In the genomic region with DNA sequence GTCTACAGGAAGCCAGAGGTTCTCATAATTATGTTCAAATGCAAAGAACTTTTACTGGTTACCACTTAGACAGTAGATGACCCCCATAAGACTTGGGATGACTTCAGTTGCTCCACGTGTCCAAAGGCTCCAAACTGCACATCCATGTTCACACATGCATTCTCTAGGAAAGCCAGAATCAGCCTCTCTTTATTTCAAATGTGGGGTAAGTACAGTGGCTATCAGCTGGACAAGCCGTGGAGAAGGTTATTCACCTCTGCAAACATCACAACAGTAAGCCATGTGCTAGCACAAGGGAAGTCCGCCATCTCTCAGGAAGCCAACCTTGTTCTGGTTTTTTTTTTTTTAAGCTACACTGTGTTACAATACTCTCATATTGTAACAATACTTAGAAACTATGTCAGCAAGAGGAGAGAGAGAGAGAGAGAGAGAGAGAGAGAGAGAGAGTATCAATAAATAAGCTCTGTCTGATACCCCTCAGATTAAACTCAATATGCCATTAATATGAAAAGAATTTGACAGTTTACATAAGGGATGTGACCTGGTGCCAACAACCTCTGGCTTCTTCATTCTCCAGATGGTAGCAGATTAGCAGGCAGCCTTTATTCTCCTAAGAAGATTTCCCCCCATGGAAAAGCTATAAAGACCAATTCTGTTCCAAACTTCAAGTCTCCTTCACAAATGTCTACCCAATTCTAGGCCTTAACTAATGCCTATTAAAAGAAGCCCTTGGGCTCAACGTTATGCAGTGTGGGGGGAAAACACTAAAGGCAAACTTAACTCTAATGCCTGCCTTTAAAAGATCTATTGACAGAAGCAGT, we compare ENCODE assay signal across 25 mouse cellular contexts.
DNase-seq lines count a peak whose midpoint lies in the region; ATAC-seq and TF ChIP-seq lines count a peak whose summit lies in the region.
"Had no signal": no experiment of that assay in that cellular context is flagged by ENCODE, and none has a peak within 500 bp of the region (broad histone marks: within the 10 kb centered on the region; RNA-seq: fewer than 3 reads in every experiment).

No protein-coding gene starts in this region.

- no peak overlapping the region for H3K4me3 ChIP-seq in forebrain, embryonic 14.5 days (ENCODE audit: low read depth, low read length)
- no peak overlapping the region for H3K4me3 ChIP-seq in forebrain, embryonic 10.5 days
- no peak overlapping the region for H3K4me3 ChIP-seq in midbrain, embryonic 11.5 days (ENCODE audit: low read depth, low read length)
- no peak overlapping the region for H3K4me3 ChIP-seq in midbrain, postnatal 0 days (ENCODE audit: low read depth, low read length)
- no peak overlapping the region for H3K4me3 ChIP-seq in midbrain, embryonic 15.5 days
- H3K4me3 ChIP-seq: embryonic facial prominence, embryonic 12.5 days; embryonic facial prominence, embryonic 15.5 days; forebrain, embryonic 12.5 days; heart, embryonic 13.5 days had no signal

- H3K36me3 ChIP-seq in forebrain, embryonic 14.5 days (ENCODE audit: control insufficient read depth, insufficient read depth, low read length), result no peaks in the 10 kb centered on the region
- no peaks in the 10 kb centered on the region for H3K36me3 ChIP-seq in forebrain, embryonic 10.5 days (replicated peaks)
- H3K36me3 ChIP-seq in midbrain, embryonic 11.5 days (ENCODE audit: control insufficient read depth, insufficient read depth, low read length), result no peaks in the 10 kb centered on the region
- no peaks in the 10 kb centered on the region for H3K36me3 ChIP-seq in midbrain, postnatal 0 days (ENCODE audit: insufficient read depth, low read length)
- H3K36me3 ChIP-seq in midbrain, embryonic 15.5 days (replicated peaks), result no peaks in the 10 kb centered on the region
- H3K36me3 ChIP-seq: embryonic facial prominence, embryonic 12.5 days; embryonic facial prominence, embryonic 15.5 days; forebrain, embryonic 12.5 days; heart, embryonic 13.5 days had no signal

- 46% methylated on average over 4 of the region's 4 CpGs for WGBS in forebrain, embryonic 14.5 days
- 53% methylated on average over 4 of the region's 4 CpGs for WGBS in forebrain, embryonic 10.5 days
- WGBS in midbrain, embryonic 11.5 days, result 23% methylated on average over 4 of the region's 4 CpGs
- 37% methylated on average over 4 of the region's 4 CpGs for WGBS in midbrain, postnatal 0 days
- WGBS in midbrain, embryonic 15.5 days, result 27% methylated on average over 4 of the region's 4 CpGs

- peak; percentile 21 for DNase-seq in forebrain, embryonic 14.5 days (ENCODE audit: low spot score)
- DNase-seq in forebrain, embryonic 10.5 days (ENCODE audit: extremely low spot score, low spot score), result no peak
- DNase-seq in midbrain, embryonic 11.5 days (ENCODE audit: low spot score, missing footprints), result peak; percentile 93
- DNase-seq in midbrain, postnatal 0 days (ENCODE audit: low spot score), result no peak
- peak; percentile 29 for DNase-seq in NIH3T3 (ENCODE audit: low read depth)
- DNase-seq in Muller cell, postnatal 12 days (ENCODE audit: inconsistent ontology term), result no peak
- DNase-seq: adrenal gland, adult 2 months; adrenal gland, postnatal 14 days; cerebellum, adult 11 months; cerebellum, adult 2 months; cerebellum, adult 9-11 months; cerebellum, postnatal 25 days; gastrocnemius, postnatal 14 days; heart, adult 18-20 months; heart, postnatal 14 days; heart, postnatal 4 days had no signal

- H3K4me1 ChIP-seq in forebrain, embryonic 14.5 days (ENCODE audit: control insufficient read depth, insufficient read depth, low read length), result peaks cover 24% of the 10 kb centered on the region
- H3K4me1 ChIP-seq in forebrain, embryonic 10.5 days, result peaks cover 84% of the 10 kb centered on the region
- H3K4me1 ChIP-seq in midbrain, embryonic 11.5 days (ENCODE audit: control insufficient read depth, insufficient read depth, low read length), result peaks cover 57% of the 10 kb centered on the region
- H3K4me1 ChIP-seq in midbrain, postnatal 0 days (ENCODE audit: insufficient read depth, low read length), result peaks cover 4% of the 10 kb centered on the region
- H3K4me1 ChIP-seq in midbrain, embryonic 15.5 days, result peaks cover 59% of the 10 kb centered on the region

- ATAC-seq in forebrain, embryonic 14.5 days, result no peak
- ATAC-seq in midbrain, embryonic 11.5 days (ENCODE audit: low FRiP score), result peak; percentile 54
- no peak for ATAC-seq in midbrain, postnatal 0 days (ENCODE audit: low FRiP score)
- ATAC-seq in midbrain, embryonic 15.5 days (replicated peaks), result peak; percentile 16; the same call in 1 of the 2 replicates
- ATAC-seq in inflammation-experienced regulatory T-cells, adult 6 months, result no peak
- ATAC-seq: forebrain, embryonic 16.5 days; hindbrain, postnatal 0 days had no signal

- H3K9me3 ChIP-seq in forebrain, embryonic 14.5 days (replicated peaks; ENCODE audit: control insufficient read depth, low read length), result no peaks in the 10 kb centered on the region
- H3K9me3 ChIP-seq in forebrain, embryonic 10.5 days, result no peaks in the 10 kb centered on the region
- no peaks in the 10 kb centered on the region for H3K9me3 ChIP-seq in midbrain, embryonic 11.5 days (ENCODE audit: control insufficient read depth, low read length)
- no peaks in the 10 kb centered on the region for H3K9me3 ChIP-seq in midbrain, postnatal 0 days (ENCODE audit: low read length)
- H3K9me3 ChIP-seq in midbrain, embryonic 15.5 days, result no peaks in the 10 kb centered on the region
- H3K9me3 ChIP-seq: embryonic facial prominence, embryonic 12.5 days; embryonic facial prominence, embryonic 15.5 days; forebrain, embryonic 12.5 days; heart, embryonic 13.5 days had no signal

- no peak for TF ChIP-seq CTCF in midbrain, postnatal 0 days (IDR thresholded peaks at IDR 0.05)

- no peak overlapping the region for H3K9ac ChIP-seq in forebrain, embryonic 14.5 days (ENCODE audit: low read length)
- no peak overlapping the region for H3K9ac ChIP-seq in midbrain, embryonic 11.5 days (ENCODE audit: low read length)
- H3K9ac ChIP-seq in midbrain, postnatal 0 days (replicated peaks; ENCODE audit: low read length, poor library complexity, severe bottlenecking), result no peak overlapping the region
- no peak overlapping the region for H3K9ac ChIP-seq in midbrain, embryonic 15.5 days
- H3K9ac ChIP-seq: embryonic facial prominence, embryonic 12.5 days; embryonic facial prominence, embryonic 15.5 days; forebrain, embryonic 12.5 days; heart, embryonic 13.5 days; hindbrain, embryonic 14.5 days had no signal

- no peak overlapping the region for H3K27ac ChIP-seq in forebrain, embryonic 14.5 days (ENCODE audit: low read depth, low read length)
- H3K27ac ChIP-seq in forebrain, embryonic 10.5 days, result no peak overlapping the region
- no peak overlapping the region for H3K27ac ChIP-seq in midbrain, embryonic 11.5 days (ENCODE audit: low read depth, low read length)
- no peak overlapping the region for H3K27ac ChIP-seq in midbrain, postnatal 0 days (ENCODE audit: low read depth, low read length)
- H3K27ac ChIP-seq in midbrain, embryonic 15.5 days, result no peak overlapping the region
- H3K27ac ChIP-seq: embryonic facial prominence, embryonic 12.5 days; forebrain, embryonic 12.5 days; heart, embryonic 13.5 days; hindbrain, embryonic 14.5 days; hindbrain, postnatal 0 days had no signal

- no peak overlapping the region for H3K4me2 ChIP-seq in forebrain, embryonic 14.5 days (ENCODE audit: low read length)
- H3K4me2 ChIP-seq in midbrain, embryonic 11.5 days, result no peak overlapping the region
- H3K4me2 ChIP-seq in midbrain, postnatal 0 days (ENCODE audit: low read depth, low read length, poor library complexity, severe bottlenecking), result no peak overlapping the region
- H3K4me2 ChIP-seq in midbrain, embryonic 15.5 days, result no peak overlapping the region
- H3K4me2 ChIP-seq: forebrain, embryonic 12.5 days; heart, embryonic 13.5 days had no signal

- H3K27me3 ChIP-seq in forebrain, embryonic 14.5 days (replicated peaks; ENCODE audit: control insufficient read depth, insufficient read depth, low read length), result 0 out of 2 replicates have a peak, but pooled peaks cover 4% of the 10 kb centered on the region
- H3K27me3 ChIP-seq in forebrain, embryonic 10.5 days (ENCODE audit: poor library complexity, severe bottlenecking), result peaks cover 74% of the 10 kb centered on the region
- peaks cover 43% of the 10 kb centered on the region for H3K27me3 ChIP-seq in midbrain, embryonic 11.5 days (ENCODE audit: control insufficient read depth, insufficient read depth, low read length)
- H3K27me3 ChIP-seq in midbrain, postnatal 0 days (ENCODE audit: insufficient read depth, low read length), result no peaks in the 10 kb centered on the region
- H3K27me3 ChIP-seq in midbrain, embryonic 15.5 days (replicated peaks), result 0 out of 2 replicates have a peak, but pooled peaks cover 2% of the 10 kb centered on the region
- H3K27me3 ChIP-seq: embryonic facial prominence, embryonic 12.5 days; embryonic facial prominence, embryonic 15.5 days; heart, embryonic 13.5 days had no signal

Comparison
In these comparisons a context has a peak if more than half of its experiments do, and no peak if none do; other contexts are left out.
1. ATAC-seq: peak in midbrain, embryonic 11.5 days (single experiment) and midbrain, embryonic 15.5 days (single experiment); none in forebrain, embryonic 14.5 days (single experiment), midbrain, postnatal 0 days (single experiment) and inflammation-experienced regulatory T-cells, adult 6 months (single experiment).
2. DNase-seq: peak in forebrain, embryonic 14.5 days (single experiment), midbrain, embryonic 11.5 days (single experiment) and NIH3T3 (single experiment); none in forebrain, embryonic 10.5 days (single experiment), midbrain, postnatal 0 days (single experiment) and Muller cell, postnatal 12 days (single experiment).